Mouse (Mus musculus): ENCODE results near the gene Zbtb12. TPM values are rescaled to one million over a fixed set of nuclear protein-coding genes. Genes with fewer than 3 reads are reported as not detected.

Zbtb12 gene
- polyA plus RNA-seq, 2 experiments: 0.14 to 6.2 TPM

DNA sequence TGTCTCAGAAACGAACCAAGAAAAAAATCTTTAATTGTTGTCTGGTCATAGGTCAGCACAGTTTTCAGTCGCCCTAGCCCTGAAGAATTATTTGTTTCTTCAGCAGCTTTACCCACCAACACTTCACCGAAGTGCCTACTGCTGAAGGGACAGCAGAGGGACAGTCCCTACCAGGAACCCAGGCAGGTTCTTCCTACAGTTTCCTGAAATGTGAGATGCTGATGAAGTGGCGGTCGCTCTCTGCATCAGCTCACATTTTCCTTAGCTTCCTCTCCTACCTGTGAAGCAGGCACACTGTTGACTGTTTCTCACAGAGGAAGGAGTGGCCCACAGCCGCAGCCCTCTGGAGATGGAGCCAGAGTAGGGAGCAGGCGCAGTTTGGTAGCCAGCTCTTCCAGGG lies 13.3 kb upstream of the Zbtb12 start:
- H3K9ac ChIP-seq (replicated peaks): no peak overlapping the region
- ATAC-seq (ENCODE audit: insufficient read depth): no peak
- 40% methylated on average over 7 of the region's 7 CpGs for WGBS (ENCODE audit: insufficient replicate concordance)
- no peak overlapping the region for H3K4me2 ChIP-seq (ENCODE audit: low read depth)
- H3K27me3 ChIP-seq (ENCODE audit: control insufficient read depth, insufficient read depth, low read length): no peaks in the 10 kb centered on the region
- H3K4me1 ChIP-seq (replicated peaks; ENCODE audit: control insufficient read depth in 2 of 2, insufficient read depth in 2 of 2, low read length in 1 of 2): peaks cover 0 to 2% of the 10 kb centered on the region in 2 experiments; a peak in 1 of 4 replicates
- no peak for DNase-seq (ENCODE audit: low read depth in 3 of 3, low spot score in 3 of 3)
- H3K27ac ChIP-seq: no peak overlapping the region
- H3K9me3 ChIP-seq (ENCODE audit: control insufficient read depth, low read length): no peaks in the 10 kb centered on the region
- no peaks in the 10 kb centered on the region for H3K36me3 ChIP-seq (replicated peaks; ENCODE audit: control insufficient read depth, insufficient read depth, low read depth)
- TF ChIP-seq CTCF (IDR thresholded peaks at IDR 0.05; ENCODE audit: low read depth) (no peak), EP300 (IDR thresholded peaks at IDR 0.05; ENCODE audit: low read depth) (no peak)
- H3K4me3 ChIP-seq (ENCODE audit: insufficient read depth in 1 of 2, low read depth in 2 of 2, low read length in 2 of 2): no peak overlapping the region

DNA sequence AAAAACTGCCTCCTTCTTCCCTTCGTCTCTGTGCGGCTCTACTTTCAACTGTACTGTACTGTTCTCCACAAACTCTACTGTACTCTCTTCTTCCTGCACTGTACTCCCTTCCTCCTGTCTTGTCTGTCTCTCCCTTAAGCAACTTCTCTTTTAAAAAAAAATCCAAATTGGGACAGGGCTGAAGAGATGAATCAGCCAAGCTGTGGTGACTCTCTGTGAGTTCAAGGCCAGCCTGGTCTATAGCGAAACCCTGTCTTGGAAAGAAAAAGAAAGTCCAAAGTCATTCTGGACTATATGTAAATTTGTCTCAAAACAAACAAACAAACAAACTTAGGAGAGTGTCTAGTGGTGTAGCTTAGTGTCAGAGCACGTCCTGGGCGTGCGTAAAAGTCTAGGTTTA lies 5.0 kb upstream of the Zbtb12 start:
- Histone ChIP-seq H3K4me2 (ENCODE audit: low read depth) (no peak overlapping the region), H3K27ac (no peak overlapping the region), H3K36me3 (replicated peaks; ENCODE audit: control insufficient read depth, insufficient read depth, low read depth) (no peaks in the 10 kb centered on the region), H3K27me3 (ENCODE audit: control insufficient read depth, insufficient read depth, low read length) (no peaks in the 10 kb centered on the region), H3K9me3 (ENCODE audit: control insufficient read depth, low read length) (no peaks in the 10 kb centered on the region), H3K4me1 (replicated peaks; ENCODE audit: control insufficient read depth in 2 of 2, insufficient read depth in 2 of 2, low read length in 1 of 2) (no peaks in the 10 kb centered on the region), H3K9ac (replicated peaks) (no peak overlapping the region), H3K4me3 (ENCODE audit: insufficient read depth in 1 of 2, low read depth in 2 of 2, low read length in 2 of 2) (no peak overlapping the region)
- TF ChIP-seq CTCF (IDR thresholded peaks at IDR 0.05; ENCODE audit: low read depth) (no peak), EP300 (IDR thresholded peaks at IDR 0.05; ENCODE audit: low read depth) (no peak)
- no peak for ATAC-seq (ENCODE audit: insufficient read depth)
- DNase-seq (ENCODE audit: low read depth in 3 of 3, low spot score in 3 of 3): no peak
- WGBS (ENCODE audit: insufficient replicate concordance): 73% methylated on average over 6 of the region's 6 CpGs

DNA sequence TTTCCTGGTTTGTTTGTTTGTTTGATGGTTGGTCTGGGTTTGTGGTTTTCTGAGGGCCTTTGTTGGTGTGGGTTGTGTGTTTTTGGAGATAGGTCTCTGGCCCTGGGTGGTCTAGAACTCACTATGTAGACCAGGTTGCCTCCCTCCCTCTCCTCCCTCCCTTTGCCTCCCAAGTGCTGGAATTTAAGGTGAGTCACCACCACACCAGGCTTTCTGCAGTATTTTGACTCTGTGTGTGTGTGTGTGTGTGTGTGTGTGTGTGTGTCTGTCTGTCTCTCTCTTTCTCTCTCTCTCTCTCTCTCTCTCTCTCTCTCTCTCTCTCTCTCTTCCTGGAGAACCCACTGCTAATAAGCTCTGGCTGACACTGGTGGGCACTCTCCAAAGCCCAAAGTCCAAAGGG lies 1.9 kb downstream of the Zbtb12 start:
- no peak overlapping the region for H3K27ac ChIP-seq
- no peak overlapping the region for H3K9ac ChIP-seq (replicated peaks)
- TF ChIP-seq CTCF (IDR thresholded peaks at IDR 0.05; ENCODE audit: low read depth) (no peak), EP300 (IDR thresholded peaks at IDR 0.05; ENCODE audit: low read depth) (no peak)
- H3K36me3 ChIP-seq (replicated peaks; ENCODE audit: control insufficient read depth, insufficient read depth, low read depth): no peaks in the 10 kb centered on the region
- H3K27me3 ChIP-seq (ENCODE audit: control insufficient read depth, insufficient read depth, low read length): no peaks in the 10 kb centered on the region
- H3K4me2 ChIP-seq (ENCODE audit: low read depth): peak overlapping the region; percentile 54
- no peaks in the 10 kb centered on the region for H3K9me3 ChIP-seq (ENCODE audit: control insufficient read depth, low read length)
- no peak for ATAC-seq (ENCODE audit: insufficient read depth)
- H3K4me1 ChIP-seq (replicated peaks; ENCODE audit: control insufficient read depth in 2 of 2, insufficient read depth in 2 of 2, low read length in 1 of 2): peaks cover 0 to 22% of the 10 kb centered on the region in 2 experiments; a peak in 2 of 4 replicates
- no peak overlapping the region for H3K4me3 ChIP-seq (ENCODE audit: insufficient read depth in 1 of 2, low read depth in 2 of 2, low read length in 2 of 2)
- no peak for DNase-seq (ENCODE audit: low read depth in 3 of 3, low spot score in 3 of 3)

DNA sequence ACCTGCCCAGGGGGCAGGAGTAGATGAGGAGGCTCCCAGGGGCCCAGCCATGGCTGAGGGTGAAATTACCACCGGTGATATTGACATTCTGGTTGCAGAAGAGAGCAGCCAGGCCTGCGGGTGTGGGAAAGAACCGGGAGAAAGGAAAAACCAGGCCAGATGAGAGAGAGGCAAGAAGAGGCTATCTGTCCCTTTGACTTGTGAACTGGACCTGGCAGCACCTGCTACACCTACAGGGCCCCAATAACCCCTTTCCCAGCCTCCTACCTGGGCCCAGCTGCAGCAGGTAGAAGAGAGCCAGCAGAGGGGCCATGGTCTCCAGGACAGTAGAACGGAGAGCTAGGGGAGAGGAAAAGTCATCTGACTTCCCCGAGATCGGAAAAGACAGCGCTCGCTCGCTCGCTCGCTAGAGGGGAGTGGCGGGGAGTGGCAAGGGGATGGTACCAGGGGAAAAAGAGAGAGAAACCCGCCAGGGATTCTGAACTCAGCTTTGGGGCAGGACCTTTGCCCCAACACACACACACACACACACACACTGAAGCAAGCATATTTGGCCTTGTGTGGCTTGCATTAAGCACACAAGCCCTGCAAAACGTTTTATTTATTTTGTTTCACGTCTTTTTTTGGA lies 2.5 kb downstream of the Zbtb12 start, which contains the start of gene Gm20547:
TSS of gene Gm20547 (minus strand) at position 360 of the 628 bp plus-strand sequence.
- ATAC-seq (ENCODE audit: insufficient read depth) (no peak), DNase-seq (ENCODE audit: low read depth in 3 of 3, low spot score in 3 of 3) (no peak)
- Histone ChIP-seq H3K9ac (replicated peaks) (peak within 1 kb of the TSS; percentile 15), H3K4me1 (replicated peaks; ENCODE audit: control insufficient read depth in 2 of 2, insufficient read depth in 2 of 2, low read length in 1 of 2) (peaks cover 0 to 22% of the 10 kb centered on the region in 2 experiments; a peak in 2 of 4 replicates), H3K9me3 (ENCODE audit: control insufficient read depth, low read length) (no peaks in the 10 kb centered on the region), H3K4me2 (ENCODE audit: low read depth) (peak within 1 kb of the TSS; percentile 54), H3K27ac (no peak within 1 kb of the TSS), H3K27me3 (ENCODE audit: control insufficient read depth, insufficient read depth, low read length) (no peaks in the 10 kb centered on the region), H3K4me3 (ENCODE audit: insufficient read depth in 1 of 2, low read depth in 2 of 2, low read length in 2 of 2) (peak within 1 kb of the TSS in 1 of 2 experiments; percentile 30; a peak in 2 of 4 replicates), H3K36me3 (replicated peaks; ENCODE audit: control insufficient read depth, insufficient read depth, low read depth) (no peaks in the 10 kb centered on the region)
- WGBS (ENCODE audit: insufficient replicate concordance): 14% methylated on average over 15 of the region's 15 CpGs
- TF ChIP-seq EP300 (IDR thresholded peaks at IDR 0.05; ENCODE audit: low read depth) (no peak), CTCF (IDR thresholded peaks at IDR 0.05; ENCODE audit: low read depth) (peak; percentile 16; the same call in 1 of the 2 replicates)

DNA sequence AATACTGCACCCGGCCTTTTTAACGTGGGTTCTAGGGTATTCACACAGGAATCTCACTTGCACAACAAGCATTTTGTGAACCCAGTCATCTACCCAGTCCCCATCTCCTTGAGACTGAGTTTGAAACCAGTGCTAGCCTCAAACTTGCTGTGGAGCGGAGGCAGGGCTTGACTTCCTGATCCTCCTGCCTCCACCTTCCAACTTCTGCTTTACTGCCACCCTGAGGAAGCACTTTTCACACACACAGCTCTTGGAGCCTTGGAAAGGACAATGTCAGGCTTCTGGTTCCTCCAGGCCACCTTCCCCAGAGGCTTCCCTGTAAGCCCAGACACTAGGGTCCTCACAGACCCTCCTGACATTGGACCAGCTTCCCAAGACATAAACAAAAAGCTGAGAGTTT lies 4.0 kb downstream of the Zbtb12 start:
- H3K9ac ChIP-seq (replicated peaks): no peak overlapping the region
- WGBS (ENCODE audit: insufficient replicate concordance): 53% methylated on average over 3 of the region's 3 CpGs
- H3K4me3 ChIP-seq (ENCODE audit: insufficient read depth in 1 of 2, low read depth in 2 of 2, low read length in 2 of 2): no peak overlapping the region
- H3K9me3 ChIP-seq (ENCODE audit: control insufficient read depth, low read length): no peaks in the 10 kb centered on the region
- ATAC-seq (ENCODE audit: insufficient read depth): no peak
- DNase-seq (ENCODE audit: low read depth in 3 of 3, low spot score in 3 of 3): no peak
- no peaks in the 10 kb centered on the region for H3K36me3 ChIP-seq (replicated peaks; ENCODE audit: control insufficient read depth, insufficient read depth, low read depth)
- TF ChIP-seq CTCF (IDR thresholded peaks at IDR 0.05; ENCODE audit: low read depth) (0 out of 2 replicates have a peak, but pooled peaks have one; percentile 15), EP300 (IDR thresholded peaks at IDR 0.05; ENCODE audit: low read depth) (no peak)
- no peak overlapping the region for H3K27ac ChIP-seq
- peaks cover 0 to 22% of the 10 kb centered on the region in 2 experiments; a peak in 2 of 4 replicates for H3K4me1 ChIP-seq (replicated peaks; ENCODE audit: control insufficient read depth in 2 of 2, insufficient read depth in 2 of 2, low read length in 1 of 2)
- H3K4me2 ChIP-seq (ENCODE audit: low read depth): no peak overlapping the region
- no peaks in the 10 kb centered on the region for H3K27me3 ChIP-seq (ENCODE audit: control insufficient read depth, insufficient read depth, low read length)

Data from liver, embryonic 14.5 days (tissue).